Mouse (Mus musculus): ENCODE results near the gene 2200002D01Rik. TPM values are rescaled to one million over a fixed set of nuclear protein-coding genes. Genes with fewer than 3 reads are reported as not detected.
A peak's percentile ranks its signal among the peaks of the same experiment; 100 is the strongest.

The 2200002D01Rik gene
- polyA plus RNA-seq, 1 experiment, result 0.40 TPM

DNA sequence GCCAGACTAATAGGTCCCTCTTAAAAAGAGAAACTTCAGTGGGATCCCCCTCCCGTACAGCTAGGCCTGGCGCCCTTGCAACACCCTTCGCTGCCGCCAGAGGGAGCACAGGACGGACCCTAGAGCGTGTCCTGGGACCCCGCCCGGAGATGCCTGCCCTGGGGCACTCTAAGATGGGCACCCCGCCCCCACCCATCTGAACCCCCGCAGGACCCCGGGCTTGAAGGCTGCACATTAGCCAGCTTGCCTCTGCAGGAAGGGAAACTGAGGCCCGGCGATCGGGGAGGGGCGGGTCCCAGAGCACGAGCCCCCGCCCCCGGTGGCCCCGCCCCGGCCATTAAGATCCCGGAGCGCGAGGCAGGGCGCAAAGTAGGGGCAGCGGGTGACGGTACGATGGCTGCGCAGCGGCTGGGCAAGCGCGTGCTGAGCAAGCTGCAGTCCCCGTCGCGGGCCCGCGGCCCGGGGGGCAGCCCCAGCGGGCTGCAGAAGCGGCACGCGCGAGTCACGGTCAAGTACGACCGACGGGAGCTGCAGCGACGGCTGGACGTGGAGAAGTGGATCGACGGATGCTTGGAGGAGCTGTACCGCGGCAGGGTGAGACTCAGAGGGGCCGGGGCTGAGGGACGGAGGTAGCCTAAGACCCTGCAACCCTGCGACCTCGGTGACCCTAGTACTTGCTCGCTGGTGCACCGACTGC lies 40.8 kb upstream of the 2200002D01Rik start, which contains the start of gene Ppp1r14a:
Ppp1r14a (plus strand) TSS at position 367 of the 697 bp plus-strand sequence.
- peak; percentile 63 for DNase-seq (ENCODE audit: low read depth)
- TF ChIP-seq CTCF (IDR thresholded peaks at IDR 0.05; ENCODE audit: borderline replicate concordance, extremely low read depth, insufficient read depth, insufficient read length) (peak; percentile 88), POLR2A (IDR thresholded peaks at IDR 0.05; ENCODE audit: borderline replicate concordance, extremely low read depth, insufficient read depth, insufficient read length, poor library complexity, severe bottlenecking) (no peak)

DNA sequence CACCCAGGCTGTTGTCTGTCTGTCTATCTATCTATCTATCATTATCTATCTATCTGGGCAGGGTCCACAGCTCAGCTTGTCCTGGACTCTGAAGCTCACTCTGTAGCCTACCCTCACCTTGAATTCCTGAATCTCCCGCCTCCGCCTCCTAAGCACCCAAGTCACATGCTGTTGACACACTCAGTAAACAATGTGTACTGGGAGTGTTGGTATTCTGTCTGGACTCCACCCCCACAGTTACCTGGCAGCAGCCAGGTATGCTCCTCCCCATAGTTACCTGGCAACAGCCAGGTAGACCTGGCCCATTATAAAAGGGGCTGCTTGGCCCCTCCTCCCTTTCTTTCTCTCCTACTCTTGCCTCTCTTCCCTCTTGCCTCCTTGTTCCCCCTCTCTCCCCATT lies 39.8 kb upstream of the 2200002D01Rik start:
- TF ChIP-seq POLR2A (IDR thresholded peaks at IDR 0.05; ENCODE audit: borderline replicate concordance, extremely low read depth, insufficient read depth, insufficient read length, poor library complexity, severe bottlenecking) (no peak), CTCF (IDR thresholded peaks at IDR 0.05; ENCODE audit: borderline replicate concordance, extremely low read depth, insufficient read depth, insufficient read length) (no peak)

DNA sequence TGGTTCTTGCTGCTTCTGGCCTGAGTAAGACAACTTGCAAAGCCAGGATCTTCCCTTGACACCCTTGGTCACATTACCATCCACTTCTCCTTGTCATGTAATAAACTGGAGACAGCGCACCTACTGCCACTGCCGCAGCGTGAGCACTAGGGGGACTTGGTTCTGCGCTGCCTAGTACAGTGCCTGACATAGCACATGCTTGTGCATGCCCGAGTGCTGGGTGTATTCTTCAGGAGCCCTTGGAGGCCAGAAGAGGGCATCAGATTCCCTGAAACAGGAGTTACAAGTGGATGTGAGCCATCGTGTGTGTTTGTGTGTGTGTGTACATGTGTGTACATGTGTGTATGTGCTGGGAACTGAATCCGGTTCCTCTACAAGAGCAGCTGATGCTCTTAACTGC lies 39.2 kb upstream of the 2200002D01Rik start:
- DNase-seq (ENCODE audit: low read depth), result no peak
- TF ChIP-seq POLR2A (IDR thresholded peaks at IDR 0.05; ENCODE audit: borderline replicate concordance, extremely low read depth, insufficient read depth, insufficient read length, poor library complexity, severe bottlenecking), result no peak
- TF ChIP-seq CTCF (IDR thresholded peaks at IDR 0.05; ENCODE audit: borderline replicate concordance, extremely low read depth, insufficient read depth, insufficient read length), result no peak

More for the DNA sequence above, 39.8 kb upstream of the 2200002D01Rik start:
- no peak for DNase-seq (ENCODE audit: low read depth)

DNA sequence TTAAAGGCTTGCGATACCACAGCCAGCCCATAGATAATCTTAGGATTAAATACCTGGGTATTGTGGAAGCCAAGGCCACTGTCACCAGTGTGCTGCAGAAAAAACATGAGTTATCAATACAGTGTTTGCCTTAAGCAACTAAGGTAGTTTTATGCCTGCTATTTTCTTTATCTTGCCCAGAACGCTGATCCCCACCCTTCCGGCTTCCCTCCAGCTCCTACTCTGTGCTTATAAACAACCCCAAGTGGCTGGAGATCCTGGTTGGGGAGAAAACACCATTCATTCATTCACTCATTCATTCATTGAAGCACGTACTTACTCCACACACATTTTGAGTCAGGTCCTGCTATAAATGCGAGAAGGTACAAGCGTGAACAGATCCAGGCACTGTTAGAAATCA lies 36.3 kb upstream of the 2200002D01Rik start:
- no peak for DNase-seq (ENCODE audit: low read depth)
- TF ChIP-seq POLR2A (IDR thresholded peaks at IDR 0.05; ENCODE audit: borderline replicate concordance, extremely low read depth, insufficient read depth, insufficient read length, poor library complexity, severe bottlenecking) (no peak), CTCF (IDR thresholded peaks at IDR 0.05; ENCODE audit: borderline replicate concordance, extremely low read depth, insufficient read depth, insufficient read length) (no peak)

DNA sequence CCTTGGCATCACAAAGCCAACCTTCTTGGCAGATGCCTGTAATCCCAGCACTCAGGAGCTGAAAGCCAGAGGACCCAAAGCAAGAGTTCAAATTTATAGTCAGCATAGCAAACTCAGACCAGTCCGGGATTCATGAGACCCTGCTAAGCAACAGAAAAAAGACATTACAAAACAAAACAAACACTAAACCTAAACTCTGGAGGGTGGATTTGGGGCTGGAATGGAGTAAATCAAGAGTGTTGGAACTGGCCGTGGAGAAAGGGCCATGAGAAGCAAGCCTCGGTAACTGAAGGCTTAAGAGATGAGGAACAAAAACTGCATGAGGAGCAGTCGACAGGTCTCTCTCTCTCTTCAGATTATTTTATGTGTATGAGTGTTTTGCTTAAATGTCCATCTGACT lies 35.6 kb upstream of the 2200002D01Rik start:
- DNase-seq (ENCODE audit: low read depth), result no peak
- TF ChIP-seq CTCF (IDR thresholded peaks at IDR 0.05; ENCODE audit: borderline replicate concordance, extremely low read depth, insufficient read depth, insufficient read length) (no peak), POLR2A (IDR thresholded peaks at IDR 0.05; ENCODE audit: borderline replicate concordance, extremely low read depth, insufficient read depth, insufficient read length, poor library complexity, severe bottlenecking) (no peak)

DNA sequence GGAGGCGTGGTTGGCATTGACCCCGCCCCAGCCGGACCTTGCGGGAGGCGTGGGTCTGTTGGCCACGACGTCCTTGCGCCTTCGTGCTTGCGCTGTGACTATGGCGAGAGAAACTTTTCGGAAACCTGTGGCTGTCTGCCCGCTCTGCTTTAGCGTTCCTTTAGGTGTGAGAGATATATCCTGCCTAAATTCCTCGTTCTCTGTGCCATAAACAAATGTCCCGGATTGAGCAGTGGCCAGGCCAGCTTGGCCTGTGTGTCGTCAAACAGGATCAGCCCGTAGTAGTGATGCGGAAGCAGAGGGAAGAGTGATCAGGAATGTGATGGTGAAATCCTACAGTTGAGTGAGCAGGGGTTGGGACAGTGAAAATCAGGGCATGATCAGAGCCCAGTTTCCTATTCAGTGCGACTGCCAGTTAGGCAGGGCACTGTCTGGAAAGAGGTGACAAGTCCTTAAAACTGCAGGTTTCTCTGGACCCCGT lies 33.8 kb upstream of the 2200002D01Rik start:
- no peak for DNase-seq (ENCODE audit: low read depth)
- no peak for TF ChIP-seq POLR2A (IDR thresholded peaks at IDR 0.05; ENCODE audit: borderline replicate concordance, extremely low read depth, insufficient read depth, insufficient read length, poor library complexity, severe bottlenecking)
- no peak for TF ChIP-seq CTCF (IDR thresholded peaks at IDR 0.05; ENCODE audit: borderline replicate concordance, extremely low read depth, insufficient read depth, insufficient read length)

DNA sequence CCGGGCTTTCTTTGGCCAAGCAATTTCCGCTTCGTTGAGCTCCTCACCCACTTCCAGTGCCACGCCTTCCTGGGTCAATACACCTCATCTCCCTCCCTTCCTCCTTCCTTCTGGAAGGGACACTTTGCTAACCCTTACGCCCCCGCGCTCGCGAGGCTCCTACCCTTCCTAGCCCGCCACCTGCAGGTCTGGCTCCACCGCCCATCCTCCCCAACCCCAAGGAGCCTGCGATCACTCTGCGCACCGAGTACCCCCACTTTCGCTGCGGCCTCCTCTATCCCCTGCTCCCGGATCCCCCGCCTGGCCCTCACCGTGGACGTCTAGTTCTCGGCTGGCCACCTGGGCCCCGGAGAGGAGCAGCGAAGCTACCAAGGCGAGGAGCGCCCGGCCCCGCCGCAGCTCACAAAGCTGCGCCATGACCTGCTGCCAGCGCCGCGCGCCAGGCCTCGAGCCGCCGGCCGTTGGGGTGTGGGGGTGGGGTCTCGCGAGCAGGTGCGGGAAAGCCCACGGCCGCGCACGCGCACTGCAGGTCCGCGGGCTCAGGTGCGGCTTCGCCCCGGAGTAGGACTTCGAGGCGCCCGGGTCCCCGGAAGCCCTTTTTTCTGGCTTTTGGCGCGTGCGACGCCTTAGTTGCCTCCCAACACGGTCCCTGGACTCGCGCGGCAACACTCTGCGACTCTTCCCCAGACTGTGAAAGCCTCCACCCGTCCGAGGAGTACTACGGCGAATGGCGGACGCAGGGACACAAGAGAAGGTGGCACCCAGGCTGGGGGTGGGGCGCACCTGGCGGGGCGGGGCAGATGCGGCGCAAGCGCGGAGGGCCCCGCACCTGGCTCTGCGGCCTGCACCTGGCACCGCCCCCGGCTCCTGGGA lies 33.2 kb upstream of the 2200002D01Rik start, which contains the start of gene Spint2:
Spint2 (minus strand) TSS at position 712 of the 873 bp plus-strand sequence.
- DNase-seq (ENCODE audit: low read depth), result peak; percentile 71
- 0 out of 2 replicates have a peak, but pooled peaks have one; percentile 26 for TF ChIP-seq POLR2A (IDR thresholded peaks at IDR 0.05; ENCODE audit: borderline replicate concordance, extremely low read depth, insufficient read depth, insufficient read length, poor library complexity, severe bottlenecking)
- 0 out of 2 replicates have a peak, but pooled peaks have one; percentile 1 for TF ChIP-seq CTCF (IDR thresholded peaks at IDR 0.05; ENCODE audit: borderline replicate concordance, extremely low read depth, insufficient read depth, insufficient read length)

DNA sequence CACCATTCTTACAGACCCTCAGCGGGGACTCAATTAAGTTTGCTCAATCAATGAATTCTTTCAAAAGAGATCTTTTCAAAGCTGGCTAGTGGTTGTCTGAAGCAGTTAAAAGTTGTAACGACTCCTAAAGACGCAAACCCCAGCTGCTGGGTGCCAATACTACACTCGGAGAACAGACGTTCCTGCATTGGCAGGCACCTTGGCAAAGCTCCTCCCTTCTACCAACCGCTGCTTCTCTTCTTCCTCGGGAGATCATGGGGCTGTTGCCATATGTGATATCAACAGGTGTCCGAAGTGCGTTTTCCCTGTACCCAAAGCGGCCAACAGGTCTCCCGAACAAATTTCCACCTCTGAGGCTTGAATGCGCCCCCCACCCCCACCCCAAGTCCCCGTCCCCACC lies 32.5 kb upstream of the 2200002D01Rik start:
- DNase-seq (ENCODE audit: low read depth), result no peak

DNA sequence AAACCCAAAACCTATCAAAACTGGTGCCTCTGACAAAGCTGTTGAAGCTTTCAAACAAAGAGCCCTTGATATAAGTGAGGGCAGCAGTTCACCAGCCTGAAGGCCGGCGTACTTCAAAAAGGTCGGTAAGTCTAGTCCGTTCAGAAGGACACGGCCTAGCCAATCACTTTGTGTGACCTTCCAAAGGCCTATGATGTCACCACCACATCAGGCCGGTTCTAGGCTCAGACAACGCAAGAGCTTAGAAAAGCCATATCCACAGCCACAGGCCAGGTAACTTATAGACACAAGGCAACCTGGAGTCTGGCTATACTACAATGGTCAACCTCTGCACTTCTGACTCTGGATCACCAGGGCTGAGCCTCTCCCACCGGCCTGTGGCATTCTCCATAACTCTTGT lies 31.7 kb upstream of the 2200002D01Rik start:
- TF ChIP-seq CTCF (IDR thresholded peaks at IDR 0.05; ENCODE audit: borderline replicate concordance, extremely low read depth, insufficient read depth, insufficient read length), result no peak
- no peak for TF ChIP-seq POLR2A (IDR thresholded peaks at IDR 0.05; ENCODE audit: borderline replicate concordance, extremely low read depth, insufficient read depth, insufficient read length, poor library complexity, severe bottlenecking)
- DNase-seq (ENCODE audit: low read depth), result no peak

More for the DNA sequence above, 32.5 kb upstream of the 2200002D01Rik start:
- TF ChIP-seq POLR2A (IDR thresholded peaks at IDR 0.05; ENCODE audit: borderline replicate concordance, extremely low read depth, insufficient read depth, insufficient read length, poor library complexity, severe bottlenecking) (no peak), CTCF (IDR thresholded peaks at IDR 0.05; ENCODE audit: borderline replicate concordance, extremely low read depth, insufficient read depth, insufficient read length) (no peak)

DNA sequence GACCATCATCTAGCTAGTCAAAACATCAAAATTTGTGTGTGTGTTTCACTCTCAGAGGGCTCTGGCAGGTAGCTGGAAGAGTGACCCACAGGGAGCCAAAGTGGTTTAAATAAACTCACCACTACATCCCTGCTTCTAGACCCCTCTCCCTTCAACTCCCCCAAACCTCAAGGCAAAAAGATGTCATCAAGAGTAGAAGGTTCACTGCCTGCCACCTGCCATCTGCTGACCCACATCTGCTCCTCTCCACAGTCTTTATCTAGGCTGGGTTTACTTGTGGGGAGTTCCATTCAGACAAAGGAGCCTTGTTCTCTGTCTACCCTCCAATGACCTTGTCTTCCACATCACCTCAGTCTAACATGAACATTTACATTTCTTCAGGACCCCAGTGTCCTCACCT lies 31.0 kb upstream of the 2200002D01Rik start:
- TF ChIP-seq POLR2A (IDR thresholded peaks at IDR 0.05; ENCODE audit: borderline replicate concordance, extremely low read depth, insufficient read depth, insufficient read length, poor library complexity, severe bottlenecking), result no peak
- TF ChIP-seq CTCF (IDR thresholded peaks at IDR 0.05; ENCODE audit: borderline replicate concordance, extremely low read depth, insufficient read depth, insufficient read length), result no peak
- no peak for DNase-seq (ENCODE audit: low read depth)

DNA sequence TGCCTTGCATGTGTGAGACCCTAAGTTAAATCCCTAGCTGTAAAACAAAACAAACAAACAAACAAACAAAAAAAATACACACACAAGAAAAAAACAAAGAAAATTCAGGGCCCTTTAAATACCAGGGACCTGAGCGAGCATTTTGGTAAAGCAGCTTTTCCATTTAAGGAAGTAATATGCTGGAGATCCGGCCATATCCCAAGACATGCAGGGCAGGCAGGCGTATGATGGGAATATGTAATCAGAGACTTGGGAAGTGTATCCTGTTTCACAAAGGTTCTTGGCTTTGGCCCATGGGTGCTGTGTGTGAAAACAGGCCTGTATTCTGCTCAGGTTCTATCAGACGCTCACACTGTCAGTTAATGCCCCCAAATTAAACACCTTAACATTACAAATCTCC lies 29.2 kb upstream of the 2200002D01Rik start:
- no peak for DNase-seq (ENCODE audit: low read depth)
- TF ChIP-seq POLR2A (IDR thresholded peaks at IDR 0.05; ENCODE audit: borderline replicate concordance, extremely low read depth, insufficient read depth, insufficient read length, poor library complexity, severe bottlenecking) (no peak), CTCF (IDR thresholded peaks at IDR 0.05; ENCODE audit: borderline replicate concordance, extremely low read depth, insufficient read depth, insufficient read length) (no peak)

All from brain, embryonic 14.5 days (tissue).